Mouse (Mus musculus) spleen, adult 2 months (tissue): ENCODE results near the gene Igsf21.

Experiments used
- CTCF ChIP-seq: fragments of 200-500 bp; IDR thresholded peaks from 2 replicates; pipeline ENCODE4 v1.5.1; 2011; ENCODE audit warnings: mild to moderate bottlenecking, inconsistent platforms; ENCODE audit not compliant: insufficient read depth, insufficient read length, insufficient replicate concordance; ENCODE audit errors: extremely low read depth
- POLR2A ChIP-seq: fragments of 200-500 bp; IDR thresholded peaks from 2 replicates; pipeline ENCODE4 v1.6.1; 2011; ENCODE audit warnings: low read depth, low read length, inconsistent platforms

GRCm38 (mm10) chr4:140047807-140048362 is 198.7 kb downstream of the Igsf21 start:
- TF ChIP-seq CTCF (no peak), POLR2A (no peak)
